ENCODE assay signal across 16 mouse cellular contexts in the genomic region with DNA sequence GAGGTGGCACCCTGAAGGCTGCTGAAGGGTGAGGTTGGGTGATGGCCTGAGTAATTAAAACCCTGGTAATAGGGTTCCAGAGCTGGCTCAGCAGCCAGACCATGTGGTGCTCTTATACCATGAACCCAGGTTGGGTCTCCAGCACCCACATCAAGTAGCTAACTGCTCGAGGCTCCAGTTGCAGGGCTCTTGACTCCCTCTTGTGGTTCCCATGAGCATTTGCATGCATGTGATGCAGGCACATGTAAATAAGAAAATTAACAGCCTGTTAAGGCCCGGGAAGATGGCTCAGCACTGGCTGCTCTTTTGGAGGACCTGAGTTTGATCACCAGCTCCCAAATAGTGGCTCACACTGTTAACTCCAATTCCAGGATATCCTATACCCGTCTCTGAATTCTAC. TPM values are rescaled to one million over a fixed set of nuclear protein-coding genes. Genes with fewer than 3 reads are reported as not detected.
DNase-seq lines count a peak whose midpoint lies in the region; TF ChIP-seq lines count a peak whose summit lies in the region.
"Had no signal": no experiment of that assay in that cellular context is flagged by ENCODE, and none has a peak within 500 bp of the region (broad histone marks: within the 10 kb centered on the region; RNA-seq: fewer than 3 reads in every experiment).

No protein-coding gene starts in this region.

- peak; percentile 60 for TF ChIP-seq CTCF in heart, adult 2 months (IDR thresholded peaks at IDR 0.05)
- TF ChIP-seq CTCF in lung, adult 2 months (IDR thresholded peaks at IDR 0.05; ENCODE audit: insufficient read depth, low read length): peak; percentile 32; the same call in 1 of the 2 replicates
- peak in 1 of 2 experiments; percentile 62; a peak in 3 of 4 replicates for TF ChIP-seq CTCF in CH12.LX (conservative IDR thresholded peaks at IDR 0.05 in 1 of 2, IDR thresholded peaks at IDR 0.05 in 1 of 2; ENCODE audit: low read depth in 2 of 2, low read length in 2 of 2)
- TF ChIP-seq CTCF in brain, embryonic 14.5 days (IDR thresholded peaks at IDR 0.05; ENCODE audit: borderline replicate concordance, extremely low read depth, insufficient read depth, insufficient read length): peak; percentile 48; the same call in 1 of the 2 replicates

- dilution Hi-C loops in CH12.LX (cut with MboI; ENCODE audit: extremely low pct_ligation_motif_present, extremely low pct_unique_long_range_greater_than_20kb, low sequenced_read_pairs): no loop called here

- DNase-seq in heart, adult 2 months: no peak
- no peak for DNase-seq in heart, adult 9 months (ENCODE audit: low spot score in 2 of 2)
- no peak for DNase-seq in lung, adult 2 months
- no peak for DNase-seq in lung, postnatal 25 days (ENCODE audit: low spot score)
- no peak for DNase-seq in CH12.LX (ENCODE audit: extremely low read depth)
- no peak for DNase-seq in brain, embryonic 14.5 days (ENCODE audit: low read depth)
- DNase-seq in adrenal gland, adult 2 months: no peak
- no peak for DNase-seq in kidney, postnatal 36 days
- DNase-seq: cerebellum, adult 11-12 months; lung, adult 18-20 months had no signal

- 68% methylated on average over 3 of the region's 3 CpGs for WGBS in heart, adult 2 months
- WGBS in lung, adult 2 months: 66% methylated on average over 3 of the region's 3 CpGs

- H3K27ac ChIP-seq in heart, adult 2 months: no peak overlapping the region
- H3K27ac ChIP-seq in CH12.LX (ENCODE audit: insufficient read depth, low read depth): no peak overlapping the region
- H3K27ac ChIP-seq: embryonic facial prominence, embryonic 10.5 days; hindbrain, embryonic 14.5 days; midbrain, embryonic 10.5 days; neural tube, embryonic 13.5 days; stomach, embryonic 15.5 days had no signal

- H3K4me2 ChIP-seq in CH12.LX (ENCODE audit: insufficient read depth, low read depth, poor library complexity, severe bottlenecking): no peak overlapping the region
- H3K4me2 ChIP-seq: heart, embryonic 11.5 days; hindbrain, embryonic 14.5 days; neural tube, embryonic 13.5 days; stomach, embryonic 15.5 days had no signal

- no peak for TF ChIP-seq EP300 in heart, adult 2 months (IDR thresholded peaks at IDR 0.05; ENCODE audit: insufficient read depth, low read depth, low read length)
- no peak for TF ChIP-seq EP300 in CH12.LX (IDR thresholded peaks at IDR 0.05; ENCODE audit: low read length)

- H3K9ac ChIP-seq in heart, adult 2 months (ENCODE audit: low read depth, low read length): no peak overlapping the region
- no peak overlapping the region for H3K9ac ChIP-seq in CH12.LX (ENCODE audit: insufficient read depth, low read depth)
- H3K9ac ChIP-seq: hindbrain, embryonic 14.5 days; neural tube, embryonic 13.5 days; stomach, embryonic 15.5 days had no signal

- peak; percentile 62 for TF ChIP-seq RAD21 in CH12.LX (IDR thresholded peaks at IDR 0.05; ENCODE audit: low read depth, low read length)

- no peaks in the 10 kb centered on the region for H3K79me2 ChIP-seq in heart, adult 2 months (replicated peaks; ENCODE audit: control insufficient read depth, insufficient read depth, low read length)
- no peaks in the 10 kb centered on the region for H3K79me2 ChIP-seq in CH12.LX (replicated peaks; ENCODE audit: control insufficient read depth, extremely low read depth, insufficient read depth, poor library complexity, severe bottlenecking)

- in situ Hi-C loops in CH12.LX (cut with MboI; ENCODE audit: low pct_ligation_motif_present, low pct_unique_long_range_greater_than_20kb, low sequenced_read_pairs): loop anchor here (5.0 to 25.0 kb wide), 2 partner anchors 33 to 458 kb away; no protein-coding TSS in a partner anchor

- H3K36me3 ChIP-seq in heart, adult 2 months (ENCODE audit: control insufficient read depth, insufficient read depth, low read length): no peaks in the 10 kb centered on the region
- peaks cover 25 to 69% of the 10 kb centered on the region in 2 experiments for H3K36me3 ChIP-seq in CH12.LX (replicated peaks in 1 of 2; ENCODE audit: control insufficient read depth in 1 of 2, insufficient read depth in 1 of 2, low read length in 1 of 2)

- intact Hi-C loops in heart, adult 2 months (cut with DNase I): loop anchor here (2.0 to 5.0 kb wide), 2 partner anchors 17 to 33 kb away; no protein-coding TSS in a partner anchor

- H3K4me1 ChIP-seq in heart, adult 2 months (ENCODE audit: control insufficient read depth, insufficient read depth, low read length): peaks cover 2% of the 10 kb centered on the region
- no peaks in the 10 kb centered on the region; the same call in 1 of the 2 replicates for H3K4me1 ChIP-seq in lung, adult 2 months (ENCODE audit: control insufficient read depth, insufficient read depth, low read length)
- peaks cover under 1 to 23% of the 10 kb centered on the region in 2 experiments; a peak in 3 of 4 replicates for H3K4me1 ChIP-seq in CH12.LX (ENCODE audit: control insufficient read depth in 1 of 2, insufficient read depth in 2 of 2)

- TF ChIP-seq POLR2A in heart, adult 2 months (IDR thresholded peaks at IDR 0.05; ENCODE audit: insufficient read depth, low read depth, low read length): no peak
- no peak for TF ChIP-seq POLR2A in lung, adult 2 months (IDR thresholded peaks at IDR 0.05; ENCODE audit: borderline replicate concordance, extremely low read depth, low read depth, low read length)
- no peak for TF ChIP-seq POLR2A in CH12.LX (IDR thresholded peaks at IDR 0.05; ENCODE audit: low read depth, low read length)
- TF ChIP-seq POLR2A in brain, embryonic 14.5 days (IDR thresholded peaks at IDR 0.05; ENCODE audit: borderline replicate concordance, extremely low read depth, insufficient read depth, insufficient read length, poor library complexity, severe bottlenecking): no peak

- H3K27me3 ChIP-seq in heart, adult 2 months (ENCODE audit: control insufficient read depth, insufficient read depth, low read length): no peaks in the 10 kb centered on the region
- H3K27me3 ChIP-seq in CH12.LX (replicated peaks): no peaks in the 10 kb centered on the region
- H3K27me3 ChIP-seq: neural tube, embryonic 13.5 days; stomach, embryonic 15.5 days had no signal

- peaks cover 7% of the 10 kb centered on the region for H3K9me3 ChIP-seq in CH12.LX (replicated peaks; ENCODE audit: low read length)
- H3K9me3 ChIP-seq: neural tube, embryonic 13.5 days; stomach, embryonic 15.5 days had no signal

- no peak overlapping the region for H3K4me3 ChIP-seq in heart, adult 2 months
- no peak overlapping the region for H3K4me3 ChIP-seq in lung, adult 2 months (replicated peaks; ENCODE audit: extremely low read depth, low read depth, low read length)
- H3K4me3 ChIP-seq in CH12.LX (replicated peaks in 1 of 3; ENCODE audit: low read depth in 2 of 3, low read length in 2 of 3, poor library complexity in 1 of 3): no peak overlapping the region
- H3K4me3 ChIP-seq: embryonic facial prominence, embryonic 10.5 days; midbrain, embryonic 10.5 days; neural tube, embryonic 13.5 days; stomach, embryonic 15.5 days had no signal

TF ChIP-seq in CH12.LX, 34 proteins besides CTCF, POLR2A, EP300 and RAD21:
- TF ChIP-seq JUND (conservative IDR thresholded peaks at IDR 0.05; ENCODE audit: low read depth, low read length) (no peak), ETS1 (conservative IDR thresholded peaks at IDR 0.05; ENCODE audit: low read depth, low read length) (no peak), MXI1 (IDR thresholded peaks at IDR 0.05; ENCODE audit: low read depth, low read length) (no peak), BHLHE40 (IDR thresholded peaks at IDR 0.05; ENCODE audit: low read depth, low read length) (0 out of 2 replicates have a peak, but pooled peaks have one; percentile 21), SMC3 (IDR thresholded peaks at IDR 0.05; ENCODE audit: low read depth, low read length) (peak; percentile 46)

RNA-seq across cellular contexts. Expression of a gene that starts 15.1 kb away (rescaled TPM):
- total RNA-seq in heart, adult 2 months (2021): 10 to 100 TPM in 1 of 2 experiments, 1 to 10 TPM in 1; 6.7 to 10.7 TPM
- 5.4 and 6.9 TPM in 2 replicates for polyA plus RNA-seq in heart, adult 2 months (2012; rRNA removed)
- polyA plus RNA-seq in lung, adult 2 months (2012; rRNA removed): 21.3 and 22.2 TPM in 2 replicates
- 3.6 and 4.7 TPM in 2 replicates for total RNA-seq in CH12.LX (2012; rRNA removed)
- 1.4 and 1.6 TPM in 2 replicates for total RNA-seq in CH12.LX (2014; rRNA removed)
- polyA plus RNA-seq in CH12.LX (2012; ENCODE audit: insufficient read length, low read depth): 29.0 and 30.6 TPM in 2 replicates
- polyA plus RNA-seq in brain, embryonic 14.5 days (2012; rRNA removed): 21.5 and 33.4 TPM in 2 replicates
- 10 to 100 TPM; 23.4 to 25.2 TPM for total RNA-seq in adrenal gland, adult 2 months (2021)
- 31.1 and 46.9 TPM in 2 replicates for polyA plus RNA-seq in adrenal gland, adult 2 months (2012; rRNA removed)

RNA-seq across cellular contexts. Expression of a gene that starts 51.1 kb away (rescaled TPM):
- total RNA-seq in heart, adult 2 months (2021): 1 to 10 TPM; 5.1 to 5.3 TPM
- polyA plus RNA-seq in heart, adult 2 months (2012; rRNA removed): 8.3 and 10.2 TPM in 2 replicates
- 19.3 and 22.1 TPM in 2 replicates for polyA plus RNA-seq in lung, adult 2 months (2012; rRNA removed)
- 2.4 and 3.8 TPM in 2 replicates for total RNA-seq in CH12.LX (2012; rRNA removed)
- 0.75 and 0.93 TPM in 2 replicates for total RNA-seq in CH12.LX (2014; rRNA removed)
- 3.1 and 3.8 TPM in 2 replicates for polyA plus RNA-seq in CH12.LX (2012; ENCODE audit: insufficient read length, low read depth)
- polyA plus RNA-seq in brain, embryonic 14.5 days (2012; rRNA removed): 52.4 and 63.2 TPM in 2 replicates
- total RNA-seq in adrenal gland, adult 2 months (2021): 10 to 100 TPM; 21.8 to 24.4 TPM
- 27.0 and 35.2 TPM in 2 replicates for polyA plus RNA-seq in adrenal gland, adult 2 months (2012; rRNA removed)

RNA-seq across cellular contexts. Expression of a gene that starts 52.1 kb away (rescaled TPM):
- total RNA-seq in heart, adult 2 months (2021): 10 to 100 TPM; 17.7 to 18.5 TPM
- polyA plus RNA-seq in heart, adult 2 months (2012; rRNA removed): 7.3 and 8.8 TPM in 2 replicates
- polyA plus RNA-seq in lung, adult 2 months (2012; rRNA removed): 7.1 and 7.5 TPM in 2 replicates
- total RNA-seq in CH12.LX (2012; rRNA removed) (85.2 and 127 TPM in 2 replicates), CH12.LX (2014; rRNA removed) (101 and 105 TPM in 2 replicates)
- 149 and 162 TPM in 2 replicates for polyA plus RNA-seq in CH12.LX (2012; ENCODE audit: insufficient read length, low read depth)
- 20.5 and 25.0 TPM in 2 replicates for polyA plus RNA-seq in brain, embryonic 14.5 days (2012; rRNA removed)
- total RNA-seq in adrenal gland, adult 2 months (2021): 10 to 100 TPM; 35.3 to 39.8 TPM
- polyA plus RNA-seq in adrenal gland, adult 2 months (2012; rRNA removed): 2.2 and 3.8 TPM in 2 replicates
